Mouse (Mus musculus) embryonic fibroblast, embryonic 13.5 days (primary cell): Measurements from ENCODE around the gene Pou5f1.

Experiments used
- CTCF ChIP-seq: IDR thresholded peaks from 2 replicates; pipeline ENCODE4 v1.5.1; 2011; ENCODE audit warnings: mild to moderate bottlenecking, control low read depth, low read length, moderate library complexity, borderline replicate concordance; ENCODE audit not compliant: insufficient read depth
- POLR2A ChIP-seq: IDR thresholded peaks from 2 replicates; pipeline ENCODE4 v1.6.1; 2011; ENCODE audit warnings: low read depth, mild to moderate bottlenecking, control low read depth, low read length, moderate library complexity

- TF ChIP-seq CTCF: peak; percentile 59; the same call in 1 of the 2 replicates
- TF ChIP-seq POLR2A: no peak
Observed at GRCm38 (mm10) chr17:35556812-35557211, 51.0 kb downstream of the Pou5f1 start.
